Mouse (Mus musculus): ENCODE measurements around the gene Tspan33.
"Not testable (repeated sequence)": the region's sequence is repeated elsewhere in the genome, so short reads cannot be mapped to it uniquely, and the experiment has no call there.

Tspan33 gene

DNA sequence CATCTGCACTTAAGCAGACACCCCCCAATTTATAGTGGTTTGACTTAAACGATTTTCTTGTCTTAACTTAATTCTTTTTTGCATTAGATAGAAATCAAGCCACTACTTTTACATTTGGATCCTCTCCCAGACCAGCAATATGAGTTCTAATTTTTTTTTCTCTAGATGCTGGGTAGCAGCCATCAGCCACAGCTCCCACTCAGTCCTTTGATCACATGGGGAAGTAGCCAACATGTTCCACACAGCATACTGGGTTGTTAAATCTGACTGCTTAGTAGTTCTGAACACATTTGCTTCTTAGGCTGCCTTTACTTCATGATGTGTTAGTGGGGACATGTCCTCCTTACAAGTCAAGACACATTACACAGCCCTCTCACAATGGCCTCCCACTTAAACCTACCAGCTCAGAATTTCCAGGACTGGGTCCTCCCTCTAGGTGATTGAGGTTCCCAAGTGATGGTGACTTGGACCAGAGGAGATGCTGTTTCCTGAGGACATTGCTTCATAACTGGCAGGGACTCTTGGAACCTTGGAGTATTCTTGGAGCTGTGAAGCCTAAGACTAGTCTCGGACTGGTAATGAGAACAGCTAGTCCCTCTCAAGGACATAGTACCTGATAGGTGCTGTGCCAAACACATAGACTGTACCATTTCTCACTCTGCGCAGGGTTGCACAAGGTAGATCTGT, 57.6 kb downstream of the Tspan33 start:
- peak; percentile 98 for DNase-seq (ENCODE audit: extremely low read depth, low read depth, low spot score)

DNA sequence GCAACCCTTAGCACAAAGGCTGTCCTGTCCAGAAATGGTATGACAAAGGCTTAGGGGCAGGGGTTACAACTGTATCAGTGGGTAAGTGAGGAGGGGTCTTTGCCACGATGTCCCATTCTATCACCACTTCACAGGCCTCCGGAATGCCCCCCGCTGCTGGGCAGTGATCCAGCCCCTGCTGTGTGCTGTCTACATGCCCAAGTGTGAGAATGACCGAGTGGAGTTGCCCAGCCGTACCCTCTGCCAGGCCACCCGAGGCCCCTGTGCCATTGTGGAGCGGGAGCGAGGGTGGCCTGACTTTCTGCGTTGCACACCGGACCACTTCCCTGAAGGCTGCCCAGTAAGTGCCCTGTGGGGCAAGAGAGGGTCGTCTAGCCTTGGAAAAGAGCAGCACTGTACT, 59.3 kb downstream of the Tspan33 start:
- no peak for DNase-seq (ENCODE audit: extremely low read depth, low read depth, low spot score)

DNA sequence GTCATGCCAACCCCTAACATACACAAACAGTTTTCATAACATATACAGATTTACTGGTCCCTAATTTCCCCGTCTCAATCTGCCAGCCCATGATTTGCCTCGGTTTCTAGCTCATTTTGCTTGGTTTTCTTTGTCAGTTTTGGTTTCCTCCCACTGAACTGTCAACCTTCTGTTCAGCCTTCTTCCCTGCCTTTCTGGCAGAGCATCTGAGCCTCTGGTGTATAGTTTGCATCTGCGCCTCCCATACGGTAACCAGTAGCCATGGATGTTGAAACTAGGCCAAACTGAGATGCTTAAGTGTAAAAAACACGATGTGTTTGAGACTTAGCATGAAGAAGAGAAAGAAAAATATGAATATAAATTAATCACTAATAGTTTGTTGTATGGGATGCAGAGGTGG, 62.0 kb downstream of the Tspan33 start:
- no peak for DNase-seq (ENCODE audit: extremely low read depth, low read depth, low spot score)

DNA sequence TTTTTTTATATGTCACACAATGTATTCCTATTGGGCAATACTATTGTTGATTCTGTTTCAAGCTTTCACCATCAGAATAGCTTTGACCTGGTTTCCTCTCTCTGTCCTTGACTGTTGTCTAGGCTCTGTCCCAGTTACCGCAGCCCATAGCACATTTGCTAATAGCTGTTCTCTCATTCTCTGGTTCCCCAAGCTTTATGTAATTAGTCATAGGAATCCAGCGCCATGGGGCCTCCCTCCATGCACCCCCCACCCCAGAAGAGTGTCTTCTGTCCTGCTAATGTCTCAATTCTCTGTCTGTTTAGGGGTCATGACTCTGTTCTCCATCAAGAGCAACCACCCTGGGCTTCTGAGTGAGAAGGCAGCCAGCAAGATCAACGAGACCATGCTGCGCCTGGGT, 62.5 kb downstream of the Tspan33 start:
- no peak for DNase-seq (ENCODE audit: extremely low read depth, low read depth, low spot score)

DNA sequence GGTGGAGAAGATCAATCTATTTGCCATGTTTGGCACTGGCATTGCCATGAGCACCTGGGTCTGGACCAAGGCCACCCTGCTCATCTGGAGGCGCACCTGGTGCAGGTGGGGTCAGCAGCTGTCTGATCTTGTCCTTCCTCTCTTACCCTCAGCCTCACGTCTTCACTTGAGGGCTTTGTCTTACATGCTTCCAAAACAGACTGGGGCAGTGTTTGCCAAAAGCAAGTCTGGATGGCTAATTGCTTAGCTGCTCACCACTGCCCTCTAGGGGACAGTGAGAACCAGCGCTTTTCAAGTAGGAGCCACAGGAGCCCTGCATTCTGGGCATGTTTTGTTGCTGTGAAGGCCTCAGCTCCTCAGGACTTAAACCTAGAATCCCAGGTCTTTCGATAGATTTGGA, 64.4 kb downstream of the Tspan33 start:
- no peak for DNase-seq (ENCODE audit: extremely low read depth, low read depth, low spot score)

DNA sequence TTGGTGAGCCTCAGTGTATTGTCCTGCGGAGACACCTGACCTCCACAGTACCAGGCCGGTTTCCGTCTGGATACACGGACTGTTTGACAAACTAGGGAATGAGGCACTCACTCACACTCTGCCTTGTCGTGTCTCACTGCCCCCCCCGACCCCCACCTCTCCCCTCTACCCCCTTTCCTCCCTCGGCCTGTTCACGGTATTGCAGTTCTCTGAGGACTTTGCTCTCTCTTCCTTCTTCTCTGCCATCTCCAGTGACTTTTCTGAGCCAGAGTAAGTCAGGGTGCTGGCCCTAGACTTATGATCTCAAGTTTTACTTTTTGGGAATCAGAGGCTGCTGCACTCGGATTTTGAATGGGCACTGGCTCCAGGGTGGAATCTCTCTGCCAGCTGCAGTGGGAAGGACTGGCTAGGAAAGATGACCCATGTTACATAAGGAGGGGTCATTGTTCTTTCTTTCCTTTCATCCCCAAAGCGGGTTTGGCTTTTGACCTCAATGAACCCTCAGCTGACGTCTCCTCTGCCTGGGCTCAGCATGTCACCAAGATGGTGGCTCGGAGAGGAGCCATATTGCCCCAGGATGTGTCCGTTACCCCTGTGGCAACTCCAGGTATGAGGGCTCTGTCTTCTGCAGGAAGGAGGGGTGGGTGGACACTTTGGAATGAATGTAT, 65.1 kb downstream of the Tspan33 start:
- no peak for DNase-seq (ENCODE audit: extremely low read depth, low read depth, low spot score)

DNA sequence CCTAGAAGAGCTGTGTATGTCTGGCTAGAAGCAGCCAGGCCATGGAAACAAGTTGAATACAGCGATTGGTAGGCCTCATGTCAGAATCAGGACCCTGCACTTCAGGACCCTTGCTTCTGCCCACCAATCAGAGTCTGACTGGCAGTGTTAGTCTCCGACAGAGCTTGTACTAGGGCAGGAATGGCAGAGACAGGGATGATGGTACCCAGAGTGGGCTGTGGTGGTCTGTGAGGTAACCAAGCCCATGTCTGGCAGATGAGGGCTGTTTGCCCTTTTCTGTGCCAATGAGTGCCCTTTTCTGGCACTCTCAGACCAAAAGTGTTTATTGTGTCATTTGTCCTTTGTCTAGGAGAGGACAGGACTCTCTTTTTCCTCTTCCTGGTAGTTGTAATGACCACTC, 66.4 kb downstream of the Tspan33 start:
- DNase-seq (ENCODE audit: extremely low read depth, low read depth, low spot score), result not testable (repeated sequence)

DNA sequence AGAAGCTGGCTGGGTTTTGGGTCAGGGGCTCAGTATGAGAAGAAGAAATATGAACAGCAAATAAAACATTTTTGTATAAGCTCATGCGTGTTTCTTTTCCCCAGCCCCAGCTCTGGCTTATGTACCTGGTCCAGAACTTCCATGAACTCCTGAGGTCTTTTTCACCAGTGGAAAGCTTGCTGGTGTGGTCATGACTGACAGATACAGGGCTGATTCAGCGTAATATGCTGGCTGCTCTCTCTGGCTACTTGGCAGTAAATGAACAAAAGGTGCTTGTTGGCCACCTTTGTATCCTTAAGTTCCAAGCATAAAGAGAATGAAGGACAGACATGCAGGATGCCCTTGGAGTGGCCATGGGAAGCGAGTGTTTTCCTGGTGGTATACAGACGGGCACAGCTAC, 67.3 kb downstream of the Tspan33 start:
- no peak for DNase-seq (ENCODE audit: extremely low read depth, low read depth, low spot score)

DNA sequence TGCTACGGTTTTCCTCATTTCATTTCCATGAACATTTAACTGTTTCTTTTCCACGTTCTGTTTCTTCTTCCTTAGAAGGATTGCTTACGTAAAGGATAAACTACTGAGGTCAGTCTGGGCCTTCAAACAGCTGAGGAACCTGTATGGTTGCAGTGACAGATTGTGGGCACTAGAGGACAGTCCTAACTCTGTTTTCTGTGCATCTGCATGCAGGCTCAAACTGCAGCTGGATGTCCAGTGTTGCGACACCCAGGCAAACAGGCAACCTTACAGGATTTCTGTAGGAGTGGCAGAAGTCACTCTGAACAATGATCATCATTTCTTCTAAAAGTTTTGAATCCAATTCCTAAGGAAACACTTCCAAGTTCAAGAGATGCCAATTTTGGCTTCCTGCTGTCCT, 68.5 kb downstream of the Tspan33 start:
- no peak for DNase-seq (ENCODE audit: extremely low read depth, low read depth, low spot score)

DNA sequence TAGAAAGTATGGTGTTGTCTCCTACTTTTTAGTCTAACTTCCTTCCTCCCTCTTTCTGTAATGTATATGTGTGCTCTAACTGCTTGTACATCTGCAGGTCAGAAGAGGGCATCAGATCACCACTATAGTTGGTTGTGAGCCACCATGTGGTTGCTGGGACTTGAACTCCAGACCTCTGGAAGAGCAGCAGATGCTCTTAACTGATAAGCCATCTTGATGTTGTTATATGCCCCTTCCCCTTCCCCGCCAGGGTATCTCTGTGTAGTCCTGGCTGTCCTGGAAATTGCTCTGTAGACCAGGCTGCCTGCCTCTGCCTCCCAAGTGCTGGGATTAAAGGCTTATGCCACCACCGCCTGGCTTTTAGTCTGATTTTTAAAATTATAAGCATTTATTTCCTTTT, 72.9 kb downstream of the Tspan33 start:
- no peak for DNase-seq (ENCODE audit: extremely low read depth, low read depth, low spot score)
